Mouse (Mus musculus) liver, postnatal 0 days (tissue): ENCODE data around the gene Synj1.

ENCODE experiments used
- CTCF ChIP-seq: sonication (generic); IDR thresholded peaks from 2 replicates; pipeline ENCODE4 v1.5.1; 2016; ENCODE audit warnings: antibody characterized with exemption, low read depth
- EP300 ChIP-seq: IDR thresholded peaks from 2 replicates; pipeline ENCODE4 v1.6.1; 2016; ENCODE audit warnings: antibody characterized with exemption, low read depth, mild to moderate bottlenecking

- TF ChIP-seq EP300 (no peak), CTCF (no peak)
These were observed 18.8 kb upstream of the Synj1 start for GRCm38 (mm10) chr16:91029901-91030300.
